Mouse (Mus musculus) stomach, embryonic 14.5 days (tissue): ENCODE measurements around the gene Cym. TPM values are rescaled to one million over a fixed set of nuclear protein-coding genes. Genes with fewer than 3 reads are reported as not detected.

Experiments used
- ATAC-seq: fragments of 200-750 bp; cut with Nextera tagmentation; 2 replicates; pipeline ENCODE4 v1.8.0; 2017; ENCODE audit warnings: low read depth, moderate TSS enrichment; ENCODE audit not compliant: insufficient number of reproducible peaks, insufficient read depth, low FRiP score
- H3K27ac ChIP-seq: fragments of 300-500 bp; sonication (generic); 2 replicates; pipeline ENCODE4 v1.5.1; 2014; ENCODE audit warnings: mild to moderate bottlenecking, low read length, moderate library complexity, mixed read lengths
- H3K27me3 ChIP-seq: fragments of 300-500 bp; sonication (generic); 2 replicates; pipeline ENCODE4 v1.6.1; 2014; ENCODE audit warnings: low read length, control low read depth, mixed read lengths; ENCODE audit not compliant: control insufficient read depth, insufficient read depth
- H3K36me3 ChIP-seq: fragments of 300-500 bp; sonication (generic); 2 replicates; pipeline ENCODE4 v1.6.1; 2014; ENCODE audit warnings: mild to moderate bottlenecking, control low read depth, low read length, moderate library complexity, mixed read lengths; ENCODE audit not compliant: control insufficient read depth, insufficient read depth
- H3K4me1 ChIP-seq: fragments of 300-500 bp; sonication (generic); 2 replicates; pipeline ENCODE4 v1.6.1; 2014; ENCODE audit warnings: low read length, control low read depth, mixed read lengths; ENCODE audit not compliant: control insufficient read depth, insufficient read depth
- H3K4me2 ChIP-seq: fragments of 300-500 bp; sonication (generic); replicated peaks from 2 replicates; pipeline ENCODE4 v1.6.1; 2014; ENCODE audit warnings: low read depth, low read length, control low read depth
- H3K4me3 ChIP-seq: fragments of 300-500 bp; sonication (generic); 2 replicates; pipeline ENCODE4 v1.5.1; 2014; ENCODE audit warnings: low read depth, low read length, control low read depth
- H3K9ac ChIP-seq: fragments of 300-500 bp; sonication (generic); replicated peaks from 2 replicates; pipeline ENCODE4 v1.6.1; 2014; ENCODE audit warnings: low read depth, mild to moderate bottlenecking, control low read depth, low read length, moderate library complexity, mixed read lengths
- H3K9me3 ChIP-seq: fragments of 300-500 bp; sonication (generic); 2 replicates; pipeline ENCODE4 v1.6.1; 2016; ENCODE audit warnings: low read depth, low read length, control low read depth; ENCODE audit not compliant: control insufficient read depth
- WGBS: fragments of 180-500 bp; shearing (Covaris S2); extraction: QIAGEN DNeasy Blood & Tissue Kit; methylation state at CpG from one replicate; pipeline ENCODE4 v1.1.7; 2014; 5-methylcytosine and 5-hydroxymethylcytosine counted together
- polyA plus RNA-seq: library from polyadenylated mRNA; unstranded; fragments of >200 nt; fragmentation: Nextera tagmentation; extraction: Ambion mirVana; gene quantifications from 2 replicates; pipeline ENCODE4 v1.2.1, GENCODE M21; 2014

Gene Cym
- polyA plus RNA-seq, 1 experiment from 2014 or later, result 2,615 TPM

GRCm38 (mm10) chr3:107171964-107172363 lies 49.6 kb downstream of the Cym start:
- ATAC-seq, result no peak
- WGBS, result 66% methylated on average over 3 of the region's 3 CpGs
- no peak overlapping the region for H3K27ac ChIP-seq
- H3K4me1 ChIP-seq, result no peaks in the 10 kb centered on the region
- H3K4me3 ChIP-seq, result no peak overlapping the region
- H3K9ac ChIP-seq, result no peak overlapping the region
- H3K27me3 ChIP-seq, result no peaks in the 10 kb centered on the region
- H3K4me2 ChIP-seq, result no peak overlapping the region
- H3K9me3 ChIP-seq, result no peaks in the 10 kb centered on the region
- H3K36me3 ChIP-seq, result no peaks in the 10 kb centered on the region

GRCm38 (mm10) chr3:107169552-107169951 lies 52.0 kb downstream of the Cym start:
- H3K4me1 ChIP-seq, result no peaks in the 10 kb centered on the region
- H3K9ac ChIP-seq, result no peak overlapping the region
- no peaks in the 10 kb centered on the region for H3K36me3 ChIP-seq
- no peaks in the 10 kb centered on the region for H3K27me3 ChIP-seq
- H3K27ac ChIP-seq, result no peak overlapping the region
- no peaks in the 10 kb centered on the region for H3K9me3 ChIP-seq
- no peak overlapping the region for H3K4me3 ChIP-seq
- 77% methylated on average over 2 of the region's 2 CpGs for WGBS
- no peak overlapping the region for H3K4me2 ChIP-seq
- no peak for ATAC-seq

DNA sequence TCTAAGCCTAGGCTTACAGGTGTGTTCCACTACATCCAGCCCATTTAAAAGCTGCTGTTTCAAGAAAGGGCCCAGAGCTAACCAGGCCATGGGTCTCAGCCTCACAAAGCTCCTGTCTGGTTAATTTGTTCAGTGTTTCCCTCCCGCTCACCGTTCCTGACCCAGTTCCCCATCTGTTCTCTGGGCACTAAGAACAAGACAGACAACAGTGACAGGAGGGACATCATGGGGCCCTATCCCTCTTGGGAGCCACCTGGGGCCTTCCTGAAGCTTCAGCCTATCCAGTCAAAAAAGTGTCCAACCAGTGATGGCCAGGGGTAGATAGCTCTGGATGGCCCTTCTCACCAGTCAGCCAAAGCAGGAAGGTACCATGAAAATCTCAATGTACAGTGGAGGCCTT lies 58.8 kb downstream of the Cym start:
- 92% methylated on average over 2 of the region's 2 CpGs for WGBS
- no peak for ATAC-seq
- Histone ChIP-seq H3K4me3 (no peak overlapping the region), H3K36me3 (no peaks in the 10 kb centered on the region), H3K27ac (no peak overlapping the region), H3K4me2 (no peak overlapping the region), H3K27me3 (no peaks in the 10 kb centered on the region), H3K9me3 (no peaks in the 10 kb centered on the region), H3K9ac (no peak overlapping the region), H3K4me1 (peaks cover 4% of the 10 kb centered on the region; the same call in 1 of the 2 replicates)

Other genes with a start within 250 kb of the Cym start
- 0.59 and 1.6 TPM in 2 replicates for gene Kcna3, start 185.6 kb downstream of the Cym start, polyA plus RNA-seq
- gene Kcna2, start 120.6 kb downstream of the Cym start, polyA plus RNA-seq, result 0.13 and 0.14 TPM in 2 replicates
- not detected in 2 replicates for gene Kcna10, start 38.7 kb downstream of the Cym start, polyA plus RNA-seq
- gene A630076J17Rik, start 8.9 kb upstream of the Cym start, polyA plus RNA-seq, result 1.2 and 1.3 TPM in 2 replicates
- not detected in 2 replicates for gene Prok1, start 18.0 kb upstream of the Cym start, polyA plus RNA-seq
- 196 and 201 TPM in 2 replicates for gene Lamtor5, start 57.1 kb upstream of the Cym start, polyA plus RNA-seq
- gene Slc16a4, start 69.5 kb upstream of the Cym start, polyA plus RNA-seq, result 5.2 and 5.7 TPM in 2 replicates
- gene Rbm15, start 111.9 kb upstream of the Cym start, polyA plus RNA-seq, result 19.0 and 20.7 TPM in 2 replicates
- gene Kcnc4, start 237.8 kb upstream of the Cym start, polyA plus RNA-seq, result 0.11 TPM in 1 of 2 replicates, not detected in the other